Mouse (Mus musculus) lung, adult 2 months (tissue): ENCODE data around the gene Asphd2. TPM values are rescaled to one million over a fixed set of nuclear protein-coding genes. Genes with fewer than 3 reads are reported as not detected.

Experiments used
- DNase-seq: peaks from one replicate; pipeline ENCODE4 v3.0.0; 2022
- H3K4me1 ChIP-seq: fragments of 200-500 bp; 2 replicates; pipeline ENCODE4 v1.6.1; 2011; ENCODE audit warnings: low read length; ENCODE audit not compliant: control insufficient read depth, insufficient read depth
- H3K4me3 ChIP-seq: fragments of 200-500 bp; replicated peaks from 2 replicates; pipeline ENCODE3; 2011; ENCODE audit warnings: low read depth, mild to moderate bottlenecking, control low read depth, low read length; ENCODE audit errors: extremely low read depth
- CTCF ChIP-seq: fragments of 200-500 bp; IDR thresholded peaks from 2 replicates; pipeline ENCODE4 v1.5.1; 2011; ENCODE audit warnings: mild to moderate bottlenecking, low read length, control low read depth; ENCODE audit not compliant: insufficient read depth
- POLR2A ChIP-seq: fragments of 200-500 bp; IDR thresholded peaks from 2 replicates; pipeline ENCODE4 v1.6.1; 2011; ENCODE audit warnings: low read depth, mild to moderate bottlenecking, control low read depth, low read length, borderline replicate concordance; ENCODE audit errors: extremely low read depth
- WGBS: fragments of 180-500 bp; shearing (Covaris S2); methylation state at CpG from one replicate; pipeline ENCODE4 v1.1.7; 2018; 5-methylcytosine and 5-hydroxymethylcytosine counted together
- polyA plus RNA-seq: library from polyadenylated mRNA; depleted of rRNA; stranded (reverse); fragments of >200 nt; gene quantifications from 2 replicates; pipeline ENCODE4 v1.2.3, GENCODE M21; 2012

Gene Asphd2
- polyA plus RNA-seq, 1 experiment: 0.56 TPM

DNA sequence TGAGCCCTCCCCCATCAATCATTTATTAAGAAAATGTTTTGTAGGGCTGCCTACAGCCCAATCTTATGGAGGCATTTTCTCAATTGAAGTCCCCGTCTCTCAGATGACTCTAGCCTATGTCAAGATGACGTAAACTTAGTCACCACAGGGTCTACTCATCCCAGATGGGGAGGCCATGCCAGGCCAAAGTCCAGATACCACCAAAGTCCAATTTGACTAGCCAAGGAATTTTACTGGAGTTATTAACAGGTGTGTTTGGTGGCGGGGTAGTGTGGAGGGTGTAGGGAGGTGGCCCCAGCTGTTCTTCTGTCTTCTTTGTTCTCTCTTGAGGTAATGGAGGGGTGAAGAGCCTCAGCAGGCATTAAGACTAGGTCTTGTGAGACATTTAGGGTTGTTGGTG is 34.6 kb downstream of the Asphd2 start:
- H3K4me3 ChIP-seq: no peak overlapping the region
- WGBS: 96% methylated on average over 3 of the region's 3 CpGs
- no peak for DNase-seq
- no peak for TF ChIP-seq POLR2A
- no peak for TF ChIP-seq CTCF
- peaks cover 4% of the 10 kb centered on the region; the same call in 1 of the 2 replicates for H3K4me1 ChIP-seq

- Histone ChIP-seq H3K4me3 (no peak overlapping the region), H3K4me1 (peaks cover 4% of the 10 kb centered on the region; the same call in 1 of the 2 replicates)
- no peak for TF ChIP-seq CTCF
- no peak for TF ChIP-seq POLR2A
- no peak for DNase-seq
- WGBS: 84% methylated on average over 4 of the region's 4 CpGs
Observed at GRCm38 (mm10) chr5:112359520-112359919, 35.1 kb downstream of the Asphd2 start.

GRCm38 (mm10) chr5:112356322-112356721 is 38.3 kb downstream of the Asphd2 start:
- WGBS: 76% methylated on average over 9 of the region's 9 CpGs
- Histone ChIP-seq H3K4me3 (no peak overlapping the region), H3K4me1 (peaks cover 4% of the 10 kb centered on the region; the same call in 1 of the 2 replicates)
- no peak for DNase-seq
- TF ChIP-seq CTCF (no peak), POLR2A (no peak)

- Histone ChIP-seq H3K4me1 (peaks cover 4% of the 10 kb centered on the region; the same call in 1 of the 2 replicates), H3K4me3 (no peak within 1 kb of the TSS)
- 64% methylated on average over 13 of the region's 13 CpGs for whole genome bisulfite sequencing
- no peak for DNase-seq
- TF ChIP-seq POLR2A: no peak
- no peak for TF ChIP-seq CTCF
Observed at GRCm38 (mm10) chr5:112355910-112356309, 38.8 kb downstream of the Asphd2 start, which contains the start of gene Gm6583. TSS of gene Gm6583 (minus strand) at chr5:112356033.

GRCm38 (mm10) chr5:112355493-112355892 is 39.2 kb downstream of the Asphd2 start:
- Histone ChIP-seq H3K4me1 (peaks cover 4% of the 10 kb centered on the region; the same call in 1 of the 2 replicates), H3K4me3 (no peak overlapping the region)
- WGBS: 63% methylated on average over 6 of the region's 6 CpGs
- no peak for DNase-seq
- TF ChIP-seq CTCF (no peak), POLR2A (no peak)

- H3K4me3 ChIP-seq: no peak overlapping the region
- no peak for DNase-seq
- TF ChIP-seq POLR2A (no peak), CTCF (no peak)
- WGBS: 87% methylated on average over 8 of the region's 8 CpGs
- no peaks in the 10 kb centered on the region for H3K4me1 ChIP-seq
Observed at GRCm38 (mm10) chr5:112349169-112349568, 45.5 kb downstream of the Asphd2 start.

GRCm38 (mm10) chr5:112346211-112346965 is 48.3 kb downstream of the Asphd2 start:
- no peak for DNase-seq
- no peak overlapping the region for H3K4me3 ChIP-seq
- H3K4me1 ChIP-seq: peaks cover 4% of the 10 kb centered on the region
- 77% methylated on average over 16 of the region's 16 CpGs for WGBS
- no peak for TF ChIP-seq POLR2A
- no peak for TF ChIP-seq CTCF

GRCm38 (mm10) chr5:112344092-112344960 is 50.3 kb downstream of the Asphd2 start:
- Histone ChIP-seq H3K4me3 (no peak overlapping the region), H3K4me1 (peaks cover 4% of the 10 kb centered on the region)
- 66% methylated on average over 6 of the region's 6 CpGs for WGBS
- DNase-seq: no peak
- TF ChIP-seq POLR2A: no peak

DNA sequence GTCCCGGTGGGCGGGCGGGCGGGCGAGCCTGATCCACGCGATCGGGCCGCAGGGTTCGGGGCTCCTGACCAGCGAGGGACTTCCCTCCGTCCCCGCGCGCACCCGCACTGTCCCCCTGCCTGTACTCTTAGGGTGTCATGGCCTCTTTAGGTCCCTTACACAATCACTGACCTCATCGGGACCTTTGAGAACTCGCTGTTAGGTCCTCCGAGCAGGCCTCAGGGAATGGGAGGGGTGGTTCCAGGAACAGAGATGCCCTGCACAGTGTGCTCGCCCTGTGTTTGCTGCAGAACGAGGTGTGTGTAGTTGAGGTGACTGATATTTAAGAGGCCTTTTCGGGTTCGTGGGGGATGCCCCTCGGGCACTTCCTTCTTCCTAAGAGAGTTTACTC is 51.5 kb downstream of the Asphd2 start:
- Histone ChIP-seq H3K4me1 (peaks cover 4% of the 10 kb centered on the region), H3K4me3 (peak overlapping the region; percentile 82)
- TF ChIP-seq CTCF (no peak), POLR2A (no peak)
- no peak for DNase-seq
- under 1% methylated on average over 24 of the region's 24 CpGs for WGBS
